Mouse (Mus musculus): ENCODE measurements around the gene Mras. TPM values are rescaled to one million over a fixed set of nuclear protein-coding genes. Genes with fewer than 3 reads are reported as not detected.

Gene Mras
- total RNA-seq, 2 experiments from 2014 or later = 66.3 to 72.2 TPM

GRCm38 (mm10) chr9:99441647-99442433 is 4.7 kb upstream of the Mras start:
- intact Hi-C loops (cut with DNase I) = loop anchor here (10.0 kb wide), 1 partner anchor 467 kb away; no protein-coding TSS in a partner anchor
- DNase-seq = no peak

DNA sequence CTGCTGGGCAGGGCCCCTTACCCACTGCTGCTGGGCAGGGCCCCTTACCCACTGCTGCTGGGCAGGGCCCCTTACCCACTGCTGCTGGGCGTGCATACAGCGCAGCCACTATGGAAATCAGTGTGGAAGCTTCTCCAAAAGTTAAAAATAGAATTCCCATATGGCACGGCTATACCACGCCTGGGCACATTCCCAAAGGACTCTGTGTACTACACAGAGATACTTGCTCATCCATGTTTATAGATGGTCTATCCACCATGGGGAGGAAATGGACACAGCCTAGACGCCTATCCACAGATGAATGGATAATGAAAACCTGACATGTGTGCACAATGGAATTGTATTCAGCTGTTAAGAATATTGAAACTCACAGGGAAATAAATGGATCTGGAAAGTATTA is 3.8 kb upstream of the Mras start:
- intact Hi-C loops (cut with DNase I) = loop anchor here (10.0 kb wide), 1 partner anchor 466 kb away; no protein-coding TSS in a partner anchor
- no peak for DNase-seq

DNA sequence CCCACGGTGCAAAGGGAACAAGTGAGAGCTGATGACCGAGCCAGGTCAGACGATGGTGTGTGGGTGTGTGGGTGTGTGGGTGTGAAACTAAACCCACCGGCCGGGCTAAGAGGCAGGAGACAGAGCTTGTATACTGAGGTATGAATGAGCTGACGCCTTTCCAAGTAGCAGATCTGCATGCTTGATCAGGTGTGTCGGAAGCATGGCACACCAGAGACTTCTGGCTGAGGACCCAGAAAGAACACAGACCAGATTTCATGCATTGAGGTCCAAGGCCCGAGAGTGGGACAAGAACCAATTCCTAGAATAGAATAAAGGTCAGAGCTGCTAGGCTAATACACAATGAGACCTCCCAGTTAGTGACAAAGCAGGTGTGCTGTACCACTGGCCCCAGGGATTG is 1.9 kb upstream of the Mras start:
- intact Hi-C loops (cut with DNase I) = no loop called here
- DNase-seq = no peak

DNA sequence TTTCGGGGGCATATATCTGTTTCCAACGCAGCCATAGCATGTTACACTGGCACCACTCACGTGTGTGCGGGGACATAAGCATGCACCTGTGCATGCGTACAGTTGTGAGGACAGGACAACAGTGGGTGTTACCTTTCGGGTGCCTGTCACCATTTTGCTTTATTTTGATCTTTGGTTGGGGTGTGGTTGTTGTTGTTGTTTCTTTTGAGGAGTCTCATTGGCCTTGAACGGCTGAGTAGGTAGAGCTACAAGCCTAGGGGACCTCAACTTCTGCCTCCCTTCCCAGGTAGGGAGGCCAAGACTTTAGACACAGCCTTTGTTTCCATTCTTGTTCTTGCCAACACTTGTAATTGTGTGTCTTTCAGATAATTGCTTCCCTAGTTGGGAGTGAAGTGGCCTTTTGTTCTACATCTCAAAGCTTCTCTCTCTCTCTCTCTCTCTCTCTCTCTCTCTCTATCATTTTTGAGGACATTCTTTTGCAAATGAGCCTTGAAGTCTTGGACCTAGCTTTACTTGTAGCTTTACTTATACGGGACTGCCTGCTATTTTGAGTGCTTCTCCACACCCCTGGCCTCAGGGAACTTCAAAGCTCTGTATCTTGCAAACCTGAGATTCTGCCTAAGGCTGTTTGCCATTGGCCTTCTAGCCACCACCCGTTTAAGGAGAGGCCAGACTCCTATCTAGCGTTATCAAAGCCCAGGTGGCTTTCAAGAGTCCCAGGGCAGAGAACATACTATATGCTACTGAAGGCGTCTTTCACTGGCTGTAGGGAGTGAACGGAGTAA is 792 bp upstream of the Mras start:
- intact Hi-C loops (cut with DNase I) = no loop called here
- no peak for DNase-seq

GRCm38 (mm10) chr9:99436182-99437030 is 775 bp downstream of the Mras start:
- intact Hi-C loops (cut with DNase I) = no loop called here
- DNase-seq = peak; percentile 68

GRCm38 (mm10) chr9:99435619-99436181 is 1.5 kb downstream of the Mras start:
- DNase-seq = peak; percentile 83

GRCm38 (mm10) chr9:99434892-99435618 is 2.1 kb downstream of the Mras start:
- intact Hi-C loops (cut with DNase I) = no loop called here
- no peak for DNase-seq

More at GRCm38 (mm10) chr9:99435619-99436181, 1.5 kb downstream of the Mras start:
- intact Hi-C loops (cut with DNase I) = no loop called here

DNA sequence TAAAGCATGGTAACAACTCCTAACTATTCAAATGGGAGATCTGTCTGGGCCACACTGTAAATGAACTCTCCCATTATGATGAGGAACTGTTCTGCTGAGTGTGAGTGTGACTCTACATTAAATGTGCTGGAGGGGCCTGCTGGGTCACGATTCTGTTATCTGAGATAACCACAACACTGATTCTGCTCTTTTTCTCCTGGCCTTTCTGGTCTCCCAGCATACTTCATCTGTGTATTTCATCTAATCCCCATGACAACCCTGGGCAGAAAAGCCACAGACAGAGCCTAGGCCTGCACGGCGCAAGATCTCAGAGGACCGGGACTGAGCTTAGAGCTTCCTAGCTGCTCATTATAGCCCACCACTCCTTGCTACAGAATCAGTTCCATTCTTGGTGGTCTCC is 4.7 kb downstream of the Mras start:
- DNase-seq = no peak
- intact Hi-C loops (cut with DNase I) = no loop called here

DNA sequence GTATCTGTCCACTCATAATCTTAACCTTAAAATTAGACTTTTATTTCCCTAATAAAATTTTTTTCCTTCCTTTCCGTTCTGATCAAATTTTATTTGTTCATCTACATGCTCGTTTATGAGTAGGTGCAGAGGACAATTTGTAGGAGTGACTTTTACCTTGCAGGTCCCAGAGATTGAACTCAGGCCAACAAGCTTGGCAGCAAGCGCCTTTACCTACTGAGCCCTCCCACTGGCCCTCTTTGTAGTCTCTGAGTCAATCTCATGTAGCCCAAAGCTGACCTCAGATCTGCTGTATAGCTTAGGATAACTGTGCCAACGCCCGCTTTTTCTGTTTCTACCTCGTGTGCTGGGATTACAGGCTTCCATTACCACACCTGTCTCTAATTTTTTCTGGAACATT is 5.2 kb downstream of the Mras start:
- intact Hi-C loops (cut with DNase I) = no loop called here
- DNase-seq = no peak

DNA sequence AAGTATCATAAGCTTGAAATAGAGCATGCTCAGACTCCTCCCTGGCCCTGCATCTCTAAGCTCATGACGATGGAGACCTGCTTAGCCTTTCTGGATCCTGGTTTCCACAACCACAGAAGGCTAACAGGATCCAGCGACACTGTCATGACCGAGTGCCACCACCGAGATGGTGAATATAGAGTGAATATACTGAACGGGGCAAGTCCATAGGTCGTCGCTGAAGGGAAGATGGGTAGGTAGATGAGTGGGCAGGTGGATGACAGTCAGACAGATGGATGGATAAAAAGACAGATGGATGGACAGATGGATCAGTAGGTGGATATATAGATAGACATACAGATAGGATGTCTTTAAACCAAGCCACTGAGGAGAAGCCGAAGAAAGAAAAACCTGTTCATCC is 5.8 kb downstream of the Mras start:
- no peak for DNase-seq
- intact Hi-C loops (cut with DNase I) = no loop called here

DNA sequence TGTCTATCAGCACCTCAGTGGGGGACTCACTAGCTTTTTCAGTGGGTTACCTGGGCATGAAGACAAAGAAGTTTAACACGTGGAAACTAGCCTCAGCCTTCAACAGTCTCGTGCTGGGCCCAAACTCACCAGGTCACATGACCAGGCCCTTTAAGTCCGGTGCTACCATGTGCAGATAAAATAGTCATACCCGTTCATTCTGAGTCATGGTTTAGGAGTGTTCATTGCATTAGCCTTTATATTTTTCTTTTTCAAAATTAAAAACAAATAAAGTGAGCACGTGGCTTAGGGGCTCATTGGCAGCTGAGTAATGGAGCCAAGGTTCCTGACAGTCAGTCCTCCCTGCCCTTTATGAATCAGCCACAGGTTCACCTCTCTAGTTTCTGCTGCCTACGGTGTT is 6.4 kb downstream of the Mras start:
- intact Hi-C loops (cut with DNase I) = no loop called here
- DNase-seq = no peak

DNA sequence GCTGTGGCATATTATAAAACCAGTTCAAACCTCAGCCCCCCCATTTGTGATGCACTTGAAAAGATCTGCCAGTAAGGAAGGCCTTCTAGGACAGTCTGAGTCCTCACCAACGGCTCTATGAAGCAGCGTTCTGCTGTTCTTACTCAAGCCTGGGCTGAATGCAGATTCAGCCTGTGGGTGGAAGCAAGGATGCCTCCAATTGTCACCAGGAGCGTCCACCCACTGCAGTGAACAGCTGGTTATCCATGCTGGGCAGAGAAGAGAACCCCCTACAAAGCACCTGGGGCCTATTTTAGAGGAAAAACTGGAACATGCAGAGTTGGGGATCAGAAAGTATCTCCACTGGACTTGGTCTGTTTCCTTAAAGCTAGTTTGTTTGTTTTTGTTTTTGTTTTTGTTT is 7.3 kb downstream of the Mras start:
- intact Hi-C loops (cut with DNase I) = no loop called here
- DNase-seq = no peak

GRCm38 (mm10) chr9:99428601-99429331 is 8.4 kb downstream of the Mras start:
- DNase-seq = no peak

GRCm38 (mm10) chr9:99425262-99425661 is 11.9 kb downstream of the Mras start:
- intact Hi-C loops (cut with DNase I) = no loop called here
- no peak for DNase-seq

More at GRCm38 (mm10) chr9:99428601-99429331, 8.4 kb downstream of the Mras start:
- intact Hi-C loops (cut with DNase I) = no loop called here

DNA sequence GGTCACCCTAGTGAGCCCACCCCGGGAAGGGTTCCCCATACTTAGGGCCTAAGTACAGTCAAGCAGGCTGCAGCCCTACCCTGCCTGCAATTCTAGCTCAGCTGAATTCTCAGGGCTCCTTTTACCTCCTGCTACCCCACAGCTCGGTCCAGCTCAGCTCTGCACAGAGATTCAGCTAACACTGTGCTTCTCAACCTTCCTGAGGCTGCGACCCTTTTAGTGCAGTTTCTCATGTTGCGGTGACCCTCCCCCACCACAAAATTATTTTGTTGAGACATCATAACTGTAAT is 12.7 kb downstream of the Mras start:
- DNase-seq = no peak
- intact Hi-C loops (cut with DNase I) = no loop called here

DNA sequence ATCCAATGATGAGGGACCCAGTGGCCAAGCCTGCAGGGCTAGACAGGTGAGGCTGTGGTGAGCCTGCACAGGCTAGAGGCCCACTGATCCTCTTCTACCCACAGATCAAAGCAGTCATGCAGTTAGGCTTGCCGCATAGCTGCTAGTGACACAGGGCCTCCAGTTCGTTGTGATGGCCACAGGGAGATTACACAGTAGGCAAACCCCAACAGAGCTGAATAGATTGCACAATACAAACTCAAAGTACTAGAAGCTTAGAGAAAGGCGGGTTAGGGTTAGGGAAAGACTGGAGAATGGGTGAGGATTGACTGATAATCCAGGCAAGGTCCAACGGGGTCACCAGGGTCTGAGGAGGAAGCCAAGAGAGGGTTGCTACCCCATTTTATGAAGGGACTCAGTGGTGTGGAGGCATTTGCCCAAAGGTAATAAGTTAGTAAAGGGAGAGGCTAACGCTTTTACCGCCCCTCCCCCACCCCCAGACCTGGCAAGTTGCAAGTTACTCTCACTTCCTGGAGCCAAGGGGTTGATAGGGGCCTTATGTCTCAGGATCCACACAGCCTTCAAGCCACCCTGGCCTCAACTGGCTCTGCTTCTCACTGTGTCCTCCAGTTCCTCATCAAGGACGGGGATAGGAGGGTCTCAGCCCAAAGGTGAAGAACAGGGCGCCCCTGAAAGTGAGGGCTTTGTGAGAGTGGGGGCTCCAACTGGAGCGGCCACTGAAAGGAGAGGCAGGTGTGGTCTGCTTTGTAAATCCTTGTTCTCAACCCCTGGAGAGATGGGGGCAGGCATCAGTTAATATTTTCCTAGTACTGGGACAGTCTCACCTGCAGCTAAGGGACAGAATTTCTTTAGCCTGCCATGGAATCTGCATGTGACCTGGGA is 13.2 kb downstream of the Mras start:
- DNase-seq = no peak

DNA sequence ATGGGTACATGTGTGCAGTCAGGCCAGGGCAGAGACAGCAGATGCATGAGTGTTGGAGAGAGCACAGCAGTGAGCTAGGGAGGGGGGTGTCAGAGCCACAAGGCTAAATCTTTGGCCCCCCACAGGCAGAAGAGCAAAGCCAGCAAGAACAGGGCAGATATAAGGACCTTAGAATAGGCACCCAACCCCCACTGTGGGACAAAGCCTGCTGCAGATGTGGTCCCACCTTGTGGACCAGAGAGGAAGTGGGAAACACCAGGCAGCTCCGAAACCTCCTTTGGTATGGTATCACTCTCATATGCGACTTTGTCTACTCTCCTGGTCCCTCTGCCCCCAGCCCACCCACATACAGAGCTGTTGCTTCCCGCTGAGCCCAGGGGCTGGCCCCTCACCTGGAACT is 15.3 kb downstream of the Mras start:
- intact Hi-C loops (cut with DNase I) = no loop called here
- no peak for DNase-seq

More for the DNA sequence above, 13.2 kb downstream of the Mras start:
- intact Hi-C loops (cut with DNase I) = no loop called here

- DNase-seq = no peak
Observed at GRCm38 (mm10) chr9:99419951-99420701, 17.1 kb downstream of the Mras start.

More at GRCm38 (mm10) chr9:99419951-99420701, 17.1 kb downstream of the Mras start:
- intact Hi-C loops (cut with DNase I) = no loop called here

All from left cerebral cortex, postnatal 4 days (tissue).